Mouse (Mus musculus) kidney, adult 2 months (tissue): Measurements from ENCODE around the gene Lonrf3. TPM values are rescaled to one million over a fixed set of nuclear protein-coding genes. Genes with fewer than 3 reads are reported as not detected.

Experiments used
- DNase-seq: peaks from one replicate; pipeline ENCODE4 v3.0.0; 2021
- H3K27ac ChIP-seq: fragments of 200-500 bp; 2 replicates; pipeline ENCODE4 v1.5.1; 2012; ENCODE audit warnings: low read depth, low read length, control low read depth, inconsistent platforms; ENCODE audit not compliant: insufficient read depth
- H3K27me3 ChIP-seq: fragments of 200-500 bp; replicated peaks from 2 replicates; pipeline ENCODE4 v1.6.1; 2012; ENCODE audit warnings: mild to moderate bottlenecking, moderate library complexity, low read length, inconsistent platforms; ENCODE audit not compliant: control insufficient read depth, insufficient read depth
- H3K36me3 ChIP-seq: fragments of 200-500 bp; 2 replicates; pipeline ENCODE4 v1.6.1; 2012; ENCODE audit warnings: mild to moderate bottlenecking, moderate library complexity, low read length, inconsistent platforms; ENCODE audit not compliant: control insufficient read depth, insufficient read depth
- H3K4me1 ChIP-seq: fragments of 200-500 bp; 2 replicates; pipeline ENCODE4 v1.6.1; 2011; ENCODE audit warnings: low read length; ENCODE audit not compliant: control insufficient read depth, insufficient read depth
- H3K4me3 ChIP-seq: fragments of 200-500 bp; 2 replicates; pipeline ENCODE4 v1.5.1; 2011; ENCODE audit warnings: mild to moderate bottlenecking, low read depth, low read length, control low read depth; ENCODE audit not compliant: insufficient read depth
- CTCF ChIP-seq: fragments of 200-500 bp; conservative IDR thresholded peaks from 2 replicates; pipeline ENCODE4 v1.5.1; 2011; ENCODE audit warnings: low read depth, mild to moderate bottlenecking, control low read depth, low read length, moderate library complexity, mixed read lengths; ENCODE audit not compliant: insufficient read depth, insufficient read length
- POLR2A ChIP-seq: fragments of 200-500 bp; IDR thresholded peaks from one replicate; pipeline ENCODE4 v1.6.1; 2011; ENCODE audit warnings: low read depth, low read length, control low read depth
- WGBS: fragments of 180-500 bp; shearing (Covaris S2); methylation state at CpG from one replicate; pipeline ENCODE4 v1.1.7; 2018; 5-methylcytosine and 5-hydroxymethylcytosine counted together
- polyA plus RNA-seq: library from polyadenylated mRNA; depleted of rRNA; stranded (reverse); fragments of >200 nt; gene quantifications from 2 replicates; pipeline ENCODE4 v1.2.3, GENCODE M21; 2012; rRNA removed

Lonrf3 gene
- 2.3 and 2.6 TPM in 2 replicates for polyA plus RNA-seq

DNA sequence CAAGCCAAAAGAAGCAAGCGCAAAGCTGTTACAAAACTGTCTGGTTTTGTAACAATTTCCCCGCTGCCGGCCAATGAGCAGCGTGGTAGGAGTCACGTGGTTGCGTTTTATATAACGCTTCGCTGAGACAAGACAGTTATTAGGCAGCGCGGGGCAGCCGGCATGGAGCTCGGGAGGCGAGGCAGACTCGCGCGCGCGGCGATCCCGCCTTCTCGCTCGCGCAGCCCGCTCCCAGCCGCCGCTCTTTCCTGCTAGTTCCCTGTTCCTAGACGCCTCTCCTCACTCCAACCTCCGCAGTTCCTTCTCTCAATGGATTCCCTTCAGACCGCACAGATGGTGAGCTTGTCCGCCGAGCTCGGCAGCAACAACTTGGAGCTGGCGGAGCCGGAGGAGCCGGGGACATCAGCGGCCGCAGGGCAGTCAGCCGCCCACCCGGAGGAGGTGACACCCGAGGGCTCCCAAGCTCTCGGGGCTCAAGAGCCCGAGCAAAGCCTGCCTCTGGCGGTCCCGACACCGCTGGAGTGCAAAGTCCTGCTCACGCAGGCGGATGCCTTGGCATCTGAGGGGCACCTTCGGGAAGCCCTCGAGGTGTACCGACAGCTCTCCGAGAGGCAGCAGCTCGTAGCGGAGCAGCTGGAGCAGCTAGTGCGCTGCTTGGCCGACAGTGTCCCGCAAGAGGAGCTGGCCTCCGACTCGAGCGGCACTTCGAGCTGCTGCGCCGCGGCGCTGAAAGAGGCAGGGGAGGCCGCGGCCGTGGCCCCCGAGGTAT, at the start of gene Lonrf3:
Gene Lonrf3 (plus strand): TSS at position 83 of the 769 bp plus-strand sequence.
- TF ChIP-seq POLR2A (peak; percentile 87), CTCF (no peak)
- Histone ChIP-seq H3K27ac (peak within 1 kb of the TSS; percentile 79), H3K36me3 (no peaks in the 10 kb centered on the region), H3K27me3 (no peaks in the 10 kb centered on the region), H3K4me1 (peaks cover 4% of the 10 kb centered on the region; the same call in 1 of the 2 replicates), H3K4me3 (peak within 1 kb of the TSS; percentile 73)
- 1% methylated on average over 53 of the region's 68 CpGs for WGBS
- DNase-seq = peak; percentile 86

DNA sequence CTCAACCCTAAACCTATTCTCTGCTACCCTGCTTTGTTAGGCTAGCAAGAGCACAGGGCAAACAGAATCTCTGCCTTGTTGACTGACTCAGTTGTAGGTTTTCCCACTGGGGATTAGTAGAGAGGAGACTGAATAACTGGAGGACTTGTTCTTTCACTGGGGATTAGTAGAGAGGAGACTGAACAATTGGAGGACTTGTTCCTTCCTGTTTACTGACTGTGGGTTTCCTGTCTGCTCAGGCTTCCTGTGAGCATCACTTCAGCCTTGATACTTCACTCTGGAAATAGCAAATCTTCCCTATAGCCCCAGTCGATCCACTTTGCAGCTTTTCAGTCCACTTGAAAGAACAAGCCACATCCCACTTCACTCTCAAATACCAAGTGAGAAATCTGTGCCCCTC, 49.4 kb upstream of the Lonrf3 start:
- no peak overlapping the region for H3K4me3 ChIP-seq
- TF ChIP-seq CTCF = no peak
- TF ChIP-seq POLR2A = no peak
- WGBS = 35% methylated on average over 1 of the region's 1 CpGs

DNA sequence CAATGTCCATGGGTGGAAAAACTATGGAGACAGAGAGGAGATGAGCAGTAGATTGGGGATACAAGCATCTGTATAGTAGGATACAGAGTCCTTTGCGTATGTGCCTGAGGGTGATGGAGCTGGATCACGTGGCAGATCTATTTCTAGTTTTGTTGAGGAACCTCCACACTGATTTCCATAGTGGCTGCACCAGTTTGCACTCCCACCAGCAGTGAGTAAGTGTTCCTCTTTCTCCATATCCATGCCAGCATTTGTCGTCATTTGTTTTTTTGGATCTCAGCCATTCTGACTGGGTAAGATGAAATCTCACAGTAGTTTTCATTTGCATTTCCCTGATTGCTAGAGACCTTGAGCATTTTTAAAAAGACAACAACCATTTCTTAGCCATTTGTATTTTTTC, 16.7 kb upstream of the Lonrf3 start:
- no peak for DNase-seq
- Histone ChIP-seq H3K4me1 (no peaks in the 10 kb centered on the region), H3K36me3 (no peaks in the 10 kb centered on the region), H3K27me3 (no peaks in the 10 kb centered on the region), H3K27ac (no peak overlapping the region), H3K4me3 (no peak overlapping the region)
- WGBS = 64% methylated on average over 3 of the region's 3 CpGs
- TF ChIP-seq CTCF (no peak), POLR2A (no peak)

More for the DNA sequence above, 49.4 kb upstream of the Lonrf3 start:
- no peaks in the 10 kb centered on the region for H3K27me3 ChIP-seq
- H3K4me1 ChIP-seq = no peaks in the 10 kb centered on the region
- H3K36me3 ChIP-seq = no peaks in the 10 kb centered on the region
- H3K27ac ChIP-seq = no peak overlapping the region
- DNase-seq = no peak

- peak; percentile 57 for DNase-seq
- H3K4me1 ChIP-seq = peaks cover 4% of the 10 kb centered on the region; the same call in 1 of the 2 replicates
- no peaks in the 10 kb centered on the region for H3K27me3 ChIP-seq
- H3K4me3 ChIP-seq = peak overlapping the region; percentile 73
- WGBS = 4% methylated on average over 20 of the region's 20 CpGs
- H3K27ac ChIP-seq = peak overlapping the region; percentile 79
- no peaks in the 10 kb centered on the region for H3K36me3 ChIP-seq
- TF ChIP-seq POLR2A (no peak), CTCF (0 out of 2 replicates have a peak, but pooled peaks have one; percentile 11)
Observed at GRCm38 (mm10) chrX:36327491-36328255, 480 bp upstream of the Lonrf3 start.

- 0% methylated on average over 31 of the region's 66 CpGs for WGBS
- TF ChIP-seq POLR2A = no peak
- DNase-seq = peak; percentile 29
- Histone ChIP-seq H3K4me3 (peak overlapping the region; percentile 73), H3K27me3 (no peaks in the 10 kb centered on the region), H3K4me1 (peaks cover 4% of the 10 kb centered on the region; the same call in 1 of the 2 replicates), H3K27ac (peak overlapping the region; percentile 73; the same call in 1 of the 2 replicates), H3K36me3 (no peaks in the 10 kb centered on the region)
Observed at GRCm38 (mm10) chrX:36329040-36329649, 992 bp downstream of the Lonrf3 start.

- no peaks in the 10 kb centered on the region for H3K36me3 ChIP-seq
- H3K4me3 ChIP-seq = peak overlapping the region; percentile 73
- no peaks in the 10 kb centered on the region for H3K27me3 ChIP-seq
- H3K4me1 ChIP-seq = peaks cover 4% of the 10 kb centered on the region; the same call in 1 of the 2 replicates
- DNase-seq = peak; percentile 86
- WGBS = under 1% methylated on average over 25 of the region's 44 CpGs
- TF ChIP-seq CTCF (no peak), POLR2A (no peak)
- peak overlapping the region; percentile 72 for H3K27ac ChIP-seq
Observed at GRCm38 (mm10) chrX:36329849-36330411, 1.8 kb downstream of the Lonrf3 start.

DNA sequence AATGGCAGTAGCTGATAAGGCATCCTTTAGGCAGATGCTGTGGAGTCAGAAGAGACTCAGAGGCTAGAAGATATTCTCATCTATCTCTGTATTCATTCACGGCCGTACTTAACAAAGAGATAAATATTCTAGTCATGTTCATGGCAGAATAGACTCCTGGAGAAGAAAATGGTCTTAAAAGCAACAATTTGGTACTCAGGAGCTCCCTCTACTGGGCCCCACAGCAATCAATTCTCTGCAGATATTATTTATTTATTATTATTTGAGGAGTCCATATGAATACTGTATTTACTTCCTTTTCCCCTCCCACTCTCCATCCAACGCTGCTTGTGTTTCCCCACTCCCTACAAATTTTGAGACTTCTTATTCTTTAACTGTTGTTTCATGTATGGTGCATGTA, 24.3 kb downstream of the Lonrf3 start:
- Histone ChIP-seq H3K4me3 (no peak overlapping the region), H3K4me1 (no peaks in the 10 kb centered on the region), H3K27me3 (no peaks in the 10 kb centered on the region), H3K36me3 (no peaks in the 10 kb centered on the region), H3K27ac (no peak overlapping the region)
- DNase-seq = peak; percentile 23
- TF ChIP-seq CTCF (no peak), POLR2A (no peak)
- WGBS = 40% methylated on average over 3 of the region's 3 CpGs
